Mouse (Mus musculus) cortical plate, adult 2 months (tissue): ENCODE measurements around the gene Oma1.

Experiments used
- CTCF ChIP-seq: fragments of 200-500 bp; IDR thresholded peaks from 2 replicates; pipeline ENCODE4 v1.5.1; 2011; ENCODE audit warnings: mild to moderate bottlenecking, control low read depth, low read length; ENCODE audit not compliant: insufficient read depth; ENCODE audit errors: extremely low read depth
- POLR2A ChIP-seq: fragments of 200-500 bp; IDR thresholded peaks from 2 replicates; pipeline ENCODE4 v1.6.1; 2011; ENCODE audit warnings: mild to moderate bottlenecking, low read length, control low read depth; ENCODE audit not compliant: insufficient read depth; ENCODE audit errors: extremely low read depth

DNA sequence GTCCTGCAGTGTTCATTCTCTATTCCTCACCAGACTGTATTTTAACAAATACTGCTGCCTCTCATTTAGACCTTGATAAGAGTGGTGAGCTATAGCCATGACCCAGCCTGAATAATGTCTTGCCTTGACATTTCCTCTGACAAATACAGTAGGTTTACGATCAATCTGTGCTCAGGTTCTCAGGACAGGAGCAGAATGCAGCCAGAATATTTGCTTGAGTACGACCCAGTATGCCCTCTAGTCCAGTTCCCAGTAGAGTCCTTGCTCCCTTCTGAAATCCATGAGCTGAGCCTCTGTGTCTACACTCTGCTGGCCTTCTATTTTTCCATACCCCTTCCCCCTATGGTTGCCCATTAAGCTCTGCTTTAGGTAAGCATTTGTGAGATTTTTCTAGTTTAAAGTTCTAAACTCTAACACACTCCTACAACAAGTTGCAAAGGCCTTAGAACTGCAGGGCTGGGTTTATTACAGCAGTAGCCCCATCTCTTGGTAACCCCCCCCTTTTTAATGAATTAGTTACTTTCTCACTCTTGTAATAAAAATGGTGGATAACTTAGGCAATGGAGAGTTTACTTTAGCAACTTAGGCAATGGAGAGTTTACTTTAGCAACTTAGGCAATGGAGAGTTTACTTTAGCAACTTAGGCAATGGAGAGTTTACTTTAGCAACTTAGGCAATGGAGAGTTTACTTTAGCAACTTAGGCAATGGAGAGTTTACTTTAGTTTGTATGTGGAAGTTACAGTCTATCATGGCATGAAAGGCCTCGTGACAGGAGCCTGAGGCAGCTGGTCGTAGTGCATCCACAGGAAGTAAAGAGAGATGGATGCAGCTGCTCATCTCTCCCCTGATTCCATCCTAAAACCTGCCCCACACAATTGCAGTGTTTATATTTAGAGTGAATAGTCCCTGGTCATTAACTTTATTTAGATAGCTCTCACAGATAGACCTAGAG, 72.5 kb downstream of the Oma1 start:
- TF ChIP-seq CTCF (no peak), POLR2A (no peak)
